Mouse (Mus musculus) adrenal gland, adult 8-10 months (tissue): Measurements from ENCODE around the gene Pls3. TPM values are rescaled to one million over a fixed set of nuclear protein-coding genes. Genes with fewer than 3 reads are reported as not detected.
A peak's percentile ranks its signal among the peaks of the same experiment; 100 is the strongest.

Experiments
- DNase-seq: peaks from one replicate; pipeline ENCODE4 v3.0.0; 2022
- total RNA-seq, 4 experiments: library from RNA; stranded (reverse); gene quantifications; 2 replicates each; pipeline ENCODE4 v1.2.4; 2022

The Pls3 gene
- total RNA-seq: 10 to 100 TPM; 57.8 to 80.9 (median 72.8) TPM

- DNase-seq: peak; percentile 84
Observed at GRCm38 (mm10) chrX:75874332-75875291, at the start of gene Pls3. Pls3 (minus strand) TSS chrX:75875182.

GRCm38 (mm10) chrX:75895716-75896115, 20.7 kb upstream of the Pls3 start:
- no peak for DNase-seq

GRCm38 (mm10) chrX:75875566-75875965, 584 bp upstream of the Pls3 start:
- DNase-seq: no peak

GRCm38 (mm10) chrX:75873813-75874212, 1.2 kb downstream of the Pls3 start:
- DNase-seq: peak; percentile 13

GRCm38 (mm10) chrX:75873253-75873652, 1.7 kb downstream of the Pls3 start:
- no peak for DNase-seq

GRCm38 (mm10) chrX:75871855-75872254, 3.1 kb downstream of the Pls3 start:
- DNase-seq: no peak

- no peak for DNase-seq
Observed at GRCm38 (mm10) chrX:75861715-75862114, 13.3 kb downstream of the Pls3 start.

- no peak for DNase-seq
Observed at GRCm38 (mm10) chrX:75854294-75854693, 20.7 kb downstream of the Pls3 start.

- no peak for DNase-seq
Observed at GRCm38 (mm10) chrX:75844290-75844689, 30.7 kb downstream of the Pls3 start.

GRCm38 (mm10) chrX:75842835-75843234, 32.1 kb downstream of the Pls3 start:
- no peak for DNase-seq

- DNase-seq: no peak
Observed at GRCm38 (mm10) chrX:75842120-75842519, 32.9 kb downstream of the Pls3 start.

- DNase-seq: no peak
Observed at GRCm38 (mm10) chrX:75840263-75840662, 34.7 kb downstream of the Pls3 start.

GRCm38 (mm10) chrX:75834836-75835235, 40.1 kb downstream of the Pls3 start:
- no peak for DNase-seq

GRCm38 (mm10) chrX:75834286-75834685, 40.7 kb downstream of the Pls3 start:
- no peak for DNase-seq

- DNase-seq: no peak
Observed at GRCm38 (mm10) chrX:75833006-75833641, 41.9 kb downstream of the Pls3 start.

- no peak for DNase-seq
Observed at GRCm38 (mm10) chrX:75829867-75830255, 45.1 kb downstream of the Pls3 start.

- no peak for DNase-seq
Observed at GRCm38 (mm10) chrX:75829240-75829866, 45.6 kb downstream of the Pls3 start.

- no peak for DNase-seq
Observed at GRCm38 (mm10) chrX:75818647-75819271, 56.2 kb downstream of the Pls3 start.

- DNase-seq: no peak
Observed at GRCm38 (mm10) chrX:75814958-75815357, 60.0 kb downstream of the Pls3 start.

- no peak for DNase-seq
Observed at GRCm38 (mm10) chrX:75814123-75814522, 60.9 kb downstream of the Pls3 start.

GRCm38 (mm10) chrX:75796583-75796982, 78.4 kb downstream of the Pls3 start:
- DNase-seq: no peak

- no peak for DNase-seq
Observed at GRCm38 (mm10) chrX:75779796-75780195, 95.2 kb downstream of the Pls3 start.

- no peak for DNase-seq
Observed at GRCm38 (mm10) chrX:75777461-75777860, 97.5 kb downstream of the Pls3 start.
